Mouse (Mus musculus) kidney, postnatal 25 days (tissue): Measurements from ENCODE around the gene Tnfrsf4.

Source experiments
- DNase-seq, 2 experiments: peaks; one replicate each; pipeline ENCODE4 v3.0.0; 2021; ENCODE audit warnings: mixed read lengths in 2 of 2

Gene Tnfrsf4

DNA sequence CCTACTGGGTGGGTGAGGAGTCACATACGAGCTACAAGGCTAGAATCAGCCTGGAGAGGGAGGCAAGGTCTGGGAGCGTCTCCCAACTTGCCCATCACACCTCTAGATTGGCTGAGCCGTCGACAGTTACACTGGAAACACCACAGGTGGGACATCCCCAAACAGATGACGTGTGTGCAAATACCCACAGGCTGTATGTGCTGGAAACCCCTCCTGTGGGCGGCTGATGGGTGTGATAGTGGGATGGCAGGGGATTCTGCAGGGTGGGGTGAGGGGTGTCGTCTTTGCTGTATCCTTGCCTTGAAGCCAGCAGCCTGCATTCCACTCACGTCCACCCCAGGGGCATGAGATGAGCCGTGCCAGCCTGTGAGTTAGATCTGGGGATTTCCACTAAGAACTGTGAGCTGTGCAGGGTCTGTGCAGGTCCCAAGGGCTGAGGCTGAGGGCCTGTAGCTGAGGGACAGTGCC lies 17.0 kb downstream of the Tnfrsf4 start:
- no peak for DNase-seq

DNA sequence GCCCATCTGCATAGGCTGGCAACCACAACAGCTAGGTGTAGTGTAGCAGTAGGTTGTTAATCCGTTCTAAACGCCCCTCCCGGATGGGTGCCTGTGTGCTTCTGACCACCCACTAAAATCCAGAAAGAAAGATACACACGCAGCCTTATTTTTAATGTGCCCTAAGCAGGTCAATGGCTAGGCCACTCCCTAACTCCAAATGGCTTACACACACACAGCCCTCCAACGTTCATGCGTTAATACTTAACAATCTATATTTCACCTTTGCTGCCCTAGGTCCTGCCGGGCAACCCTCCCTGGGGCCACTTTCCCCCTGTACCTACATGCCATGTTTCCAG lies 17.6 kb downstream of the Tnfrsf4 start:
- DNase-seq = no peak

DNA sequence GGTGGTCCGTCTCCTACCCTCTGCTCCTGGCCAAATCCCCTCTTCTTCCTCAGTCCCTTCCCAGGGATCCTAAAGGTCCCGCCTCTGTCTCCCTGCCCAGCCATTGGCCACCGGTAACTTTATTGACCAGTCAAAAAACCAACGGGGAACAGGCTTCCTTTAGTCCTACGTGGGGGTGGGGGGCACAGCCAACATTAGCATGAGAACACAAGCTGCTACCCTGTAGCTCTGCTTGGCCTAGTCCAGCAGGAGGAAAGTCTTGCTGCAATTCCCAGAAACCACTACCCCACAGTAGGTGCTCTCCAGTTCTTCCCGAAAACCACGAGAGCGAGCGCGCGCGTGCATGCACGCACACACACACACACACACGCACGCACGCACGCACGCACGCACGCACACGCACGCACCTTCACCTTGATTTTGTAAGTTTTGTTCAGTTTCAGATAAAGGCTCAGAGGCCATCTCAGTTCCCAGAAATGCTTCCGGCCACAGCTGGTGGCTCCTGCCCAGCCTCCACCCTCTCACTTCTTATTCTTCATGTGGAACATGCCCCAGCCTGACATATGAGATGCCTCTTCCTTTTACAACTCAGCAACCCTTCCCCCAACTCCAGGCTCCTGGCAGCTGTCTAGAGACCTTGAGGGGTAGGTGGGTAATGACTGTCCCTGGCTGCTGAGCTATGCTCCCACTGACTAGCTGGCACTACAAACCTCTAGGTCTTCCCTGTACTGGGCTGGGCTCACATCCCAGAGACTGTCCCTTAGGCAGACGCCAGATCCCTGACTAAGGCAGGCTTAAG lies 18.1 kb downstream of the Tnfrsf4 start:
- DNase-seq = peak; percentile 81 to 89

DNA sequence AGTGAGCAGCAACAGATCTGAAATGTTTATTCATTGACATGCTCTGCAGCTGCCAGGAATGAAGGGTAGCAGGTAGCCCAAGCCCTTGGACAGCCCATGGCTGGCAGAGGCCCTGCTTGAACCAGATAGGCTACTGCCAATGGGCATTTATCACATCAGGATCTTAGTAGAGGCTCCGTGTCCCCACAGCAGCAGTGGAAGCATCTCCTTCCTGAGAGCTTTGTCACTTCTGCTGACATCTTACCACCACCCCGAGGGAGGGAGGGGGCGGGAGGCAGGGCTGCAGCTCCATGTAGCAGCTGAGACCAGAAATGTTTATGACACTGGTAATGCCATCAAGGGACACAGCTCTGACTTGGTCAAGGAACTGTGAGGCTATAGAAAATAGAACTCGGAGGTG lies 19.2 kb downstream of the Tnfrsf4 start:
- DNase-seq = peak in 1 of 2 experiments; percentile 64

DNA sequence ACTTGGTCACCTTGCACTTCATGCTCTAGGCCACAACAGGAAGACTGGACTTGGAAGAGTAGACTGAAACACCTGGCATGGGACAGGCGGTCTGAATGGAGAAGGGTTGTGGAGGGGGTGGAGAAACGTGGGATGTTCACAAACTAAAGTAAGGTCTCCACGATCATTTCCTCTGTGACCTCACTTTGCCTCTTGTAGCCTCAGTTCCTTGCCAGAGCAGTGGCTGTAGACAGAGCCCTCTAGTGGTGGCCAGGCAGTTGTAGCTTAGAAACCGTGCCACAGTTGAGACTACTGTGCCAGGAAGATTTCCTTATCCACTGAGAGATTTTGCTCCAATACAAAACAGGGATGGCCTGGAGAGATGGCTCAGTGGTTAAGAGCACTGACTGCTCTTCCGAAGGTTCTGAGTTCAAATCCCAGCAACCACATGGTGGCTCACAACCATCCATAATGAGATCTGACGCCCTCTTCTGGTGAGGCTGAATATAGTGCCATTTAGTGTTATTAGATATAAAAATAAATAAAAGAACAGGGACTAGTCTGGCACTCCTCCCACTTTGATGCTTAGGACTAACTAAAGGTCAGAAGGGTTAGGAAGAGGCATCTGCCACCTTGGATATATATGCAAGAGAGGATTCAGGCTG lies 20.0 kb downstream of the Tnfrsf4 start:
- peak; percentile 61 to 66 for DNase-seq

DNA sequence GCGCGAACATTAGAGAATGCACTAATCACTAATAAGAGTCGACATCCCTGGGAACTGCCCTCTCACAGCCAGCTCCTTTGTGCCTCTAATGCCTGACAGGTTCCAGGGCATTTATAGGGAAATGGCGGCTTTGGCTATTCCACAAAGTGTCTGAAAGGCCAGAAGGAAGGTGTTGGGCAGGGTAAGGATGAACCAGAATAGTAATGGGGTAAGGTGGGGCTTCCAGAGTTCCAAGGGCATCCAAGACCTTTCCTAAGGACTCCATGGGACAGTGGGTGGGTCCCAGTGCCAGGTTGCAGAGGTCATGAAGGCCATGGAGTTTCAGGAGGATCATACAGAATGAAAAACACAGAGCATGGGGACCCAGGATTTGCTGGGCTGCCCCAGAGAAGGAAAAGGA lies 20.7 kb downstream of the Tnfrsf4 start:
- DNase-seq = no peak

DNA sequence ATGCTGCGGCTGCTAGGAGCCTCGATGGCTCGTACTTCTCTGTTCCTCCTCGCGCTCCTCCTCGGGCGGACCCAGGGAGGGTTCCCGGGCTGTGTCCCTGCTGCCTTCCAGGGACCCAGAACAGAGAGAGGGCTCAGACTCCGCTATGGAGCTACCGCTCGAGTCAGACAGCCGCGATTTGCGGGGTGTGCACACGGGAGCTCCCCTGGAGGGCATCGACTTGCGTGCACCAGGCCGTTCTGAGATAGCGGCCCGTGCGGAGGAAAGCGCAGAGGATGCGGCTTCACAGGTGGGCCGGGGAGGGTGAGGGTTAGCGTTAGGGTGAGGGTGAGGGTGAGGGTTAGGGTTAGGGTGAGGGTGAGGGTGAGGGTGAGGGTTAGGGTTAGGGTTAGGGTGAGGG lies 21.3 kb downstream of the Tnfrsf4 start:
- no peak for DNase-seq

DNA sequence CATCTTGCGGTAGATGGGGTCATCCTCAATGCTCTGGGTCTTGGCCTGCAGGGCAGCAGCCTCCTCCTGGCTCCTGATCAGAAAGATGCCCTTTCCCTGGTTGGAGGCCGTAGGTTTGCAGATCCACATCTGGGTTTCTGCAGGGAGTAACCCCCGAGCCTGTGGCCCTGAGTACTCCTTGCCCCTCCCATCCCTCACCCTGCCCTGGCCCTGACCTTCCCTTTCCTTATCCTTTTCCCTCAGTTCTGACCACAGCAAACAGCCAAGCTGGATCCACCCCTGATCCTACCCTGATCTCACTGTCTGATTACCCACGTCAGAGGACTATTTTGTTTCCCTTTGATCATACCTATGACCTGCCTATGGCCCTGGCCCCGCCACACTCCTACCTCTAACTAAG lies 31.1 kb downstream of the Tnfrsf4 start:
- no peak for DNase-seq

DNA sequence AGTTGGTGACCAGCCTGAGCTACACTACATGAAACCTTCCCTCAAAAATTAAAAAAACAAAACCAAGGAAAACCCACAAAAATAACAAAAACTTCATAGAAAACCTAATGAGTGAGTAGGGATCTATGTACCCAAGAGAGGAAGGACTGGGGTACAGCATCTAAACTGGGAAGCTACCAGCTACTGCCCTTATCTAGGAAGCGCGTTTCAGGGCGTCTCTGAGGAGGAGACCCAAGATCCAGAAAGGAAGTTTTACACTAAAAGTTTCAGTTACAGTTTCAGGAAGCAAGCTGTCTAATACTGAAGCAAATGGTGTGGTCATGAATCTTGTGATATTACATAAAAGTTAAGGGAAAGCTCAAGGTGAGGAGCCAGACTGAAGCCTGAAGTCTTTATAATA lies 36.1 kb downstream of the Tnfrsf4 start:
- DNase-seq = no peak

DNA sequence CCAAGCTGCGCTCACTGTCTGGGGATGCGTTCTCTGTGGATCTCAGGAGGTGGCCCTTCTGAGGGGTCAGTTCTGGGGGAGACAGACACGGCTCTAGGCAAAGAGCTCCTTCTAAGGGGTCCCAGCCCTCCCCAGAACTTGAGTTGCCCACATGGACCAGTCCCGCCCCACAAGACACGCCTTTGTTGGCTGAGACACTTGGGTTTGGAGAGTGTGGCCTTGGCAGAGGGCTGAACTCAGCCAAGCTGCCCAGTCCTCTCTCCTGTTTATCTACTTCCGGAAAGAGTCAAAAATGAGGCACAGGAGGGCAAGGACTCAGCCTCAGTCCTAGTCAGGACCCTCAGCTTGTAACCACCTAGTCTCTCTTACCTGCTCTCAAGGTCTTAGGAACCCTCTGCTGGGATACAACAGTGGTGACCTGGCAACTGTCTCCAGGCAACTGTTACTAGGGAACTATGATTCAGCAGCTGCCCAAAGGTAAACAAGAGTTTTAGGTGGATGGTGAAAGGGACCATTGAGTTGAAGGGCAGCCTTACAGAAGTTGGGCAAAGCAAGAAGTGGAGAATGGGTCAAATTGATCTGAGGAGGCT lies 36.8 kb downstream of the Tnfrsf4 start:
- DNase-seq = no peak

DNA sequence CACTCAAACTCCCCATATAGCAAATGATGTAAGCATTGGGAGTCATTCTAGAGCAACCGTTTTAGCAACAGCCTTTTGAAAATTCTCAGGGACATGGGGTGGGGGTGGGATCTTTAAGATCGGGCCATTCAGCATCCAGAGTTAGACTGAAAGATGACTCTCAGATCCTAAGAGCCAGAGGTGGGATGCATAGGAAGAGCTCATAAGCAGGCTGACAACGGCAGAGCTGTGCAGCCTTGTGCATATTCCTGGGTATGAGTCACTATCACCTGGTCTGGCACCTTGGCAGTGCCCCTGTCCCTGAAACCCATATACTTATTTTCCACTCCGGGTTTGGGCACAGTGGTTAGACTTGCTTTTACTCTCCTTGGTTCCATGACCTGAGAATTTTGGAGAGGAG lies 39.5 kb downstream of the Tnfrsf4 start:
- DNase-seq = no peak

DNA sequence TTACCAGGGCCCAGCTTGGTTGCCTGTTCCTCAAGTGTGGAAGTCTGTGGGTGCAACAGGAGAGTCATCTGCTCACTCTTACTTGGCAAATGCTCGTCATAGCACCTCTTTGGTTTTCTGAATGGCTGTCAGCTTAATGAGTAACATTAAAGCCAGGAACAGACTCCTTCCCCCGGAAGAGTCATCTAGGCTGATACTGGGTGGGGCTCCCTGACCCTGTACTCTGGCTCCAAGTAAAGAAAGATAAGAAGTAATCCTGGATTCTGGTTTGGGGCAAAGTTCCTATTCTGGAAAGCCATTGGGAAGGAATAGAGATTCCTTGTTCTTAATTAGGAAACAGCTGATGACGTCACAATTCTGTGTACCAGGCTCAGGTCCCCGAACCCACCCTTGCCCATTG lies 40.5 kb downstream of the Tnfrsf4 start:
- DNase-seq = no peak

DNA sequence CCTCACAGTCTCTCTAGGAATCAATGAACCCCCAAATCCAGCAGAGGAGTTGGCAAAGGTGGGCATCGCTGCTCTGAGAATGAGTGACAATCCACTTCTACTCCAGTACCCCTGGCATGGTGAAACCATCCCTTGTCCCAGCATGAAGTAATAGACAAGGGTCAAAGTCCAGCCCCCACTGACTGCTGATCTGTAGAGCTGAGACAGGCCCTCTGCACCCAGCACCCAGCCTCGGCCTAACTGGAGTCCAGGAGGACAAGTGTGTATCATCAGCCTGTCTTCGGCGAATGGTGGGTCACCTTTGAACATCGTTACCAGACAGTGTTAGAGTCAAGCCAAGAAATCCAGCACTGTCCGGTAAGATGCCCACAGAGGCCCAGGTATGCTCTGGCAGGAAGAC lies 41.0 kb downstream of the Tnfrsf4 start:
- DNase-seq = peak; percentile 65 to 89

DNA sequence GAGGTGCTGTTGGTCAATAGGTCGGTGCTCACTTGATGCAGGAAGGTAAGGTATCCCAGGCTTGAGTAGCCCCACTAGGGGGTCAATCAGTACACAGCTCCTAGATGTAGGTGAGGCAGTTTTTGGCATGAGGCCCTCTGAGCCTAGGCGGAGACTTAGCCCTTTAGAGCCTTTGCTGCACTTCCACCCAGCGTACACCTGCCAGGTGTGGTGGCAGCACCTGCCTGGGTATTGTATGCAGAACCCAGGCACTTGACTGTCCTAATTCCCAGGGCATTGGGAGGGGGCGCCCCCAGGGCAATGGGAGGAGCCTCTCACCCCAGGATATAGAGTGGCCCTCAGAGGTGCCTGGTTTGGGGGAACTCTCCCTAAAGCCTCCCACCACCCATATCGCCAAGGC lies 41.5 kb downstream of the Tnfrsf4 start:
- DNase-seq = peak in 1 of 2 experiments; percentile 60

DNA sequence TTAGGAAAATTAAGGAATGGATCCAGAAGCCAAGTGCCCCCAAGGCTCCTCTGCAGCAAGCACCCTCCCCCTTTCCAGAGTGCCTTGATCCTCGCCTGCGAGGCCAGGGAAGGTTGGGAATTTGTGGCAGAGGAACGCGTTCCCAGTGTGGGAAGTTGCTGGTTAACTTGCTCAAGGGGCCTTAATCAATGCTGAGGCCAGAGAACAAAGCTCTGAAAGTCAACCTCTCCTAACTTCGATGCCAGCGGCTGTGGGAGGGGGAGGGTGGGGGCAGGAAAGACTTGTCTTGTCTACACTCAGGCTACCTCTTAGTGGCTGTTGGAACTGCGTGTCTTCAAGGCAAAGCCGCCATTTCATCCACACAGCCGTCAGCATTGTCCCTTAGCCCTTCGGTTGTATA lies 44.1 kb downstream of the Tnfrsf4 start:
- peak in 1 of 2 experiments; percentile 47 for DNase-seq

DNA sequence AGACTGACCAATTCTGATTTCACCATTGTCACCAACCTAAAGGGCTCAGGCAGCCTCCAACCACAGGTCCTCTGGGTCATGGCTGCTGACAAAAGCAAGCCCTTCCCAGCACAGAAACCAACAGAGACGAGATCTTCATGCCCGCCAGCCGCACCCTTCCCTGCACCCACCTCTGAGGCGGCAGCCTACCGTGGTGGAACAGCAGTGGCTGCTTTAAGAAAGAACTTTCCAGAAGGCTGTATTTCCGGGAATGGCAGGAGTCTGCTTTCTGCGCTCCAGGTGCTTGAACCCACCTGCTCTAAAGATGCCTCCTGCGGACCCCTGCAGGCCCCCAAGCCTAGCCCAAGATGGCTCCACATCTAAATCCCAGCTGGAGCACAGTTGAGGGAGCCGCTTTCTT lies 45.2 kb downstream of the Tnfrsf4 start:
- no peak for DNase-seq

DNA sequence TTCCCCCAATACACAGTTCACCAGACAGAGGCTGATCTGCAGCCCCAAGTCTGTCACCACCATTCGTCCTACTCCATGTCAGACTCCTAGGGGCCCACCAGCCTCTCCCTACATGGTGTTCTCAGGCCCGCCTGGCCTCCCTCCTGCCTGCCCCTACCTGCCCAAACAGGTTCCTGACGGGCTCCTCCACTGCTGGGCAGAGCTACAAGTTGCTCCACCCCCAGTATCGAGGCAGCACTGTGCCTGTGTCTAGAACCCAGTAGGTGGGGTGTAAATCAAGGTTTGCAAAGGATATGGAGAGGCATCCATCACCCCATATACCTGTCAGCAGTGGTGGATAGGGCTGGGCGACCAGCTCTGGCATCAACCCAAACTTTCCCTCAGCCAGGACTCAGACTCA lies 45.6 kb downstream of the Tnfrsf4 start, which contains the start of gene Ttll10:
Gene Ttll10, minus strand, starts transcription at position 154 of the 400 bp plus-strand sequence.
- peak; percentile 60 to 86 for DNase-seq

DNA sequence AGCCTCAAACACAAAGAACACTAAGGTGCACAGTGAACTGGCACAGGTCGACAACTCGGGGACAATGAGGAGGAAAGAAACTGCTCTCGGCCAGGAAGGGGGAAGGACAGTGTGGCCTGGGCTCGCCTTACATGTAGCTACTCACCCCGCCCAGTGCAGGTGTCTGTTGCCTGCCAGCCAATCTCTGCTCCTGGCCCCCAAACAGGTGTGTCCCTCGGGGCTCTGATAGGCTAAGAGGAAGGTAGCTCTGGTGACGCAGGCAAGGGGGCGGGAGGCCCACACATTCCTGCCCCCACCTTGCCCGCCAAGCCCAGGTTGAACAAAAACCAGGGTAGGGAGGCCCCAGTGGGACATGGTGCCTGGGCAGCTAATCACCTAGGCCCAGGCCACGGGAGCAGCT lies 46.1 kb downstream of the Tnfrsf4 start:
- peak; percentile 92 to 98 for DNase-seq

DNA sequence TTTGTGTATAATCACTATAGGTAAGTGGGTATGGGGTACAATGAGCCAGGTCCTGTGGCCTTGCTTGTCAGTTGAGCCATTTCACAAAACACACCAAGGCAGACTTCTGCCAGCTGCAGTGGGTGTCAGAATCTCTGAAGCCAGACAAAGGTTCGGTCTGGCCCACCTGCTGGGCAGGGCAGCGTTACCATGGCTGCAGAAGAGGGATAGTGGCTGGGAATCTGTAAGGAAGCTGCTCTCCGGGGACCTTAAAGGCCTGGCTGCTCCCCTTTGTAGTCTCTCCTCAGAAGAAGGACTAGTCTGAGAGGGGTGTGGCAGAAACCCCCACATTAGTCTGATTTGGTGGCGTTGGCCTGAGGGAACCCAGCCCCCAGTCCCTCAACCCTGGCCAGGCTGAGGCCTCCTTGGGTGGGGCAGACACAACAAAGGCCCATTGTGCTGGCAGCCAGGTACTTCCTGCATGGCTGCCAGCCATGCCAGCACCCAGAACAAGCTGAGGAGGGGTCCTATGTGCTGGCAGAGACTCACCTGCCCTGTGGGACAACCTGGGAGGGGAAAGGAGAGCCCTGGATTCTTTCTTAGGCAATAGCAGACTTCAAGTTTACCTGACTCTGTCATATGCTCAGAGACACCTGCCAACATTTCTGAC lies 50.3 kb downstream of the Tnfrsf4 start:
- no peak for DNase-seq

DNA sequence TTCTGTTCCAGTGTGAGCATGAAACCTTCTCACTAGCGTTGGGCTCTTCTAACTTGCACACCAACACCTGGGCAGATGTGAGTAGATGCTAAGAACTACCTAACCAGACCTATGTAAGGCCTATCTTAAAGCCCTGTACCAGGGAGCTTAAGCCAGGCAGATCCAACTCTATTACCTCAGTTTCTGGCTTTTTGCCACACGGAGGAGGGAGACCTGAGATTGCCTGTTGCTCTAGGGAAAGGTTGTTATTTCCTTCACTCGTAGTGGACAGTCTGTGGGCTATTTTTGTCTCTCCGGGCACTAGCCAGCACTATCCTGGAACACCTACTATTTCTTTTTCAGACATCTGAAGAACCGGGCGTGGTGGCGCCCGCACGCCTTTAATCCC lies 50.9 kb downstream of the Tnfrsf4 start:
- DNase-seq = peak in 1 of 2 experiments; percentile 62

DNA sequence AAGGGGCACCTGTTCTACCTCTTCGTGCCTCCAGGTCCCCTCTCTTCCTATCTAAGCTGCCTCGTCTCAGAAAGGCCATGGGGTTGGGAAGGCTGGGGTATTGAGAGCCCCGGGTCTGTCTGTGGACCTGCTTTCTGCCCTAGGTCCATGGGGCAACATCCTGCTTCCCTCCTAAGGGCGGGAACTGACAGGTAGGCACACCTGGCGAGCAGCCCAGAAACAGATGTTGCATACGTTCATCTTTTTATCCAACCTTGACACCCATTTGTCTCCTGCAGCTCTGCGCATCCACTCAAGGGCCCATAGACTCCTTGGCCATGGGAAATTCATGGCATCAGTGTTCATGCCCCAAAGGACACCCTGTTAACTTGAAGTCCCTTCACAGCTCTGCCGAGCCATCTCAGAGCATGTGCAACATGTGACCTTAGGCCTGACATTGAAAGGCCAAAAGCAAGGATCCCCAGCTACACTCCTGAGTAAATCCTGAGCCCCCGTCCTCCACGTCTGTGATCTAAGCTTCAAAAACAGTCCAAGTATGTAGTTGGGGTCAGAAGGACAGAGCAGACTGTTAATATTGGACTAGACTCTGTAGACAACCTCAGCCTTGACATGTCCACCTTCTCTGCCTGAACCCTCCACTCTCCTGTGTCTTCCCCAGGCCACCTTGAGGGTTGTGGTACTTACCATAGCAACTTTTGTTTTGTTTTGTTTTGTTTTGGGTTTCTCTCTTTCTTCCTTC lies 51.7 kb downstream of the Tnfrsf4 start:
- DNase-seq = peak; percentile 63 to 76
